Mouse (Mus musculus): ENCODE results near the gene Farp2.
"Not testable (repeated sequence)": the region's sequence is repeated elsewhere in the genome, so short reads cannot be mapped to it uniquely, and the experiment has no call there.

The Farp2 gene

GRCm38 (mm10) chr1:93511585-93512350 lies at the start of gene Farp2:
Gene Farp2 (plus strand): TSS chr1:93512079.
- DNase-seq (ENCODE audit: low spot score in 2 of 2), result peak; percentile 88 to 92

- DNase-seq (ENCODE audit: low spot score in 2 of 2), result no peak
Observed at GRCm38 (mm10) chr1:93465066-93465465, 46.8 kb upstream of the Farp2 start.

- no peak for DNase-seq (ENCODE audit: low spot score in 2 of 2)
Observed at GRCm38 (mm10) chr1:93465746-93466145, 46.1 kb upstream of the Farp2 start.

- no peak for DNase-seq (ENCODE audit: low spot score in 2 of 2)
Observed at GRCm38 (mm10) chr1:93468626-93469025, 43.3 kb upstream of the Farp2 start.

GRCm38 (mm10) chr1:93475694-93476093 lies 36.2 kb upstream of the Farp2 start:
- DNase-seq (ENCODE audit: low spot score in 2 of 2), result no peak

- peak; percentile 96 to 98 for DNase-seq (ENCODE audit: low spot score in 2 of 2)
Observed at GRCm38 (mm10) chr1:93477758-93478585, 33.9 kb upstream of the Farp2 start.

GRCm38 (mm10) chr1:93478586-93479475 lies 33.0 kb upstream of the Farp2 start, which contains the start of gene Hdlbp:
Gene Hdlbp (minus strand): TSS chr1:93478815.
- DNase-seq (ENCODE audit: low spot score in 2 of 2), result peak; percentile 98 to 99

- DNase-seq (ENCODE audit: low spot score in 2 of 2), result no peak
Observed at GRCm38 (mm10) chr1:93479476-93480083, 32.3 kb upstream of the Farp2 start.

GRCm38 (mm10) chr1:93486302-93486701 lies 25.6 kb upstream of the Farp2 start:
- DNase-seq (ENCODE audit: low spot score in 2 of 2), result not testable (repeated sequence)

GRCm38 (mm10) chr1:93495312-93495711 lies 16.6 kb upstream of the Farp2 start:
- no peak for DNase-seq (ENCODE audit: low spot score in 2 of 2)

GRCm38 (mm10) chr1:93506944-93507676 lies 4.8 kb upstream of the Farp2 start:
- DNase-seq (ENCODE audit: low spot score in 2 of 2), result no peak

GRCm38 (mm10) chr1:93508576-93508975 lies 3.3 kb upstream of the Farp2 start:
- not testable (repeated sequence) for DNase-seq (ENCODE audit: low spot score in 2 of 2)

- no peak for DNase-seq (ENCODE audit: low spot score in 2 of 2)
Observed at GRCm38 (mm10) chr1:93512351-93512690, 442 bp downstream of the Farp2 start.

- no peak for DNase-seq (ENCODE audit: low spot score in 2 of 2)
Observed at GRCm38 (mm10) chr1:93513221-93513620, 1.3 kb downstream of the Farp2 start.

- DNase-seq (ENCODE audit: low spot score in 2 of 2), result no peak
Observed at GRCm38 (mm10) chr1:93521491-93521890, 9.6 kb downstream of the Farp2 start.

GRCm38 (mm10) chr1:93522325-93522724 lies 10.4 kb downstream of the Farp2 start:
- DNase-seq (ENCODE audit: low spot score in 2 of 2), result no peak

- DNase-seq (ENCODE audit: low spot score in 2 of 2), result no peak
Observed at GRCm38 (mm10) chr1:93529801-93530200, 17.9 kb downstream of the Farp2 start.

- DNase-seq (ENCODE audit: low spot score in 2 of 2), result no peak
Observed at GRCm38 (mm10) chr1:93537227-93537626, 25.3 kb downstream of the Farp2 start.

GRCm38 (mm10) chr1:93543196-93543595 lies 31.3 kb downstream of the Farp2 start:
- DNase-seq (ENCODE audit: low spot score in 2 of 2), result no peak

- DNase-seq (ENCODE audit: low spot score in 2 of 2), result no peak
Observed at GRCm38 (mm10) chr1:93547286-93547685, 35.4 kb downstream of the Farp2 start.

GRCm38 (mm10) chr1:93551427-93551826 lies 39.5 kb downstream of the Farp2 start:
- DNase-seq (ENCODE audit: low spot score in 2 of 2), result no peak
